Mouse (Mus musculus) testis, adult 2 months (tissue): ENCODE data around the gene Cox19. TPM values are rescaled to one million over a fixed set of nuclear protein-coding genes. Genes with fewer than 3 reads are reported as not detected.

Experiments used
- H3K27ac ChIP-seq: fragments of 200-500 bp; 2 replicates; pipeline ENCODE4 v1.5.1; 2012; ENCODE audit warnings: low read depth, low read length; ENCODE audit not compliant: control insufficient read depth, insufficient read depth
- H3K27me3 ChIP-seq: fragments of 200-500 bp; 2 replicates; pipeline ENCODE4 v1.6.1; 2012; ENCODE audit warnings: mild to moderate bottlenecking, low read length, moderate library complexity; ENCODE audit not compliant: control insufficient read depth, insufficient read depth
- H3K36me3 ChIP-seq: fragments of 200-500 bp; 2 replicates; pipeline ENCODE4 v1.6.1; 2012; ENCODE audit warnings: mild to moderate bottlenecking, low read length; ENCODE audit not compliant: control insufficient read depth, insufficient read depth
- H3K4me1 ChIP-seq: fragments of 200-500 bp; 2 replicates; pipeline ENCODE4 v1.6.1; 2012; ENCODE audit warnings: low read length; ENCODE audit not compliant: control insufficient read depth, insufficient read depth
- H3K4me3 ChIP-seq: fragments of 200-500 bp; 2 replicates; pipeline ENCODE4 v1.5.1; 2012; ENCODE audit warnings: low read depth, mild to moderate bottlenecking, low read length, moderate library complexity, mixed read lengths; ENCODE audit not compliant: control insufficient read depth
- CTCF ChIP-seq: fragments of 200-500 bp; IDR thresholded peaks from 2 replicates; pipeline ENCODE4 v1.5.1; 2012; ENCODE audit warnings: low read depth, mild to moderate bottlenecking, inconsistent platforms, low read length, moderate library complexity; ENCODE audit not compliant: control insufficient read depth, insufficient read depth, insufficient replicate concordance
- POLR2A ChIP-seq: fragments of 200-500 bp; IDR thresholded peaks from 2 replicates; pipeline ENCODE4 v1.6.1; 2012; ENCODE audit warnings: low read depth, mild to moderate bottlenecking, inconsistent platforms, low read length, moderate library complexity; ENCODE audit not compliant: control insufficient read depth
- polyA plus RNA-seq: library from polyadenylated mRNA; depleted of rRNA; stranded (reverse); fragments of >200 nt; gene quantifications from 2 replicates; pipeline ENCODE4 v1.2.3, GENCODE M21; 2012

Cox19 gene
- polyA plus RNA-seq, 1 experiment, result 42.2 TPM

DNA sequence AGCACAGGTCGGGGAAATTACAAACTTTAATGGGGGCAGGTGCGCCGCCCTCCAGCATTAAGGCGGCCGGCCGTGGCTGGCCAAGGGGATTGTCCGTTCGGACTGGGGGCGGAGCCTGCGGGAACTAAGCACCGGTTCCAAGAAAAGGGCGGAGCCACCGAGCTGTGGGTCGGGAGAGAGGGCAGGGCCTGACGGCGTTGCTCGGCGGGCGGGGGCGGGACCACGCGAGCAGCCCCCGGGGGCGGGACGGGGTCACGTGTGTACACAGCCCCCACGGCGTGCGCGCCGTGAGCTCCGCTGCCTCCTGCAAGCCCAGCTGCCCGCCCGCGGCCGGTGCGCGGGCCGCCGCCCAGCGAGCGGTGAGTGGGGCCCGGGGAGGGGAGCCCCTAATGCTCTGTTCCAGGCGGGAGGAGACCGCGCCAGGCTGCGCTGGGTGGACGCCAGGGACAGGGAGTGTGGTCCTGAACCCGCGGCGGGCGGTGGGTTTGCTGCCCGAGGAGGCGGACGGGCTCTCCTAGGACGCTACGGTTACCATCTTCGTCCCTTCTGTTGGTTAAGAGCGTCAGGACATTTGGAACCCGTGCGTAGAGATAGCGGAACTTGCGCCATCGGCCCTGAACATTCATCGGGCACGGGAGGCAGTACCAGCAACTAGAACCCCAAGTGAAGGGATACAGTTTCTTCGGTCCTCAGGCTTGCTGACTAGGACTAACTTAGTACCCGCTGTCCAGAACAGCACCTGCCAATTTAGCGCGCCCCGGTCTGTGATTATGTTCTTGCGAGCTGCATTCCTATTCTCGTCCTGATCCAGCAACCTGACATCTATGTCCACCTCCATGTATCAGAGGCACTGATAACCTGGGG, 29.4 kb upstream of the Cox19 start:
- no peaks in the 10 kb centered on the region for H3K27me3 ChIP-seq
- peak; percentile 19; the same call in 1 of the 2 replicates for TF ChIP-seq POLR2A
- TF ChIP-seq CTCF, result no peak
- H3K4me1 ChIP-seq, result peaks cover 29% of the 10 kb centered on the region
- H3K4me3 ChIP-seq, result peak overlapping the region; percentile 89
- no peaks in the 10 kb centered on the region for H3K36me3 ChIP-seq
- peak overlapping the region; percentile 77 for H3K27ac ChIP-seq

DNA sequence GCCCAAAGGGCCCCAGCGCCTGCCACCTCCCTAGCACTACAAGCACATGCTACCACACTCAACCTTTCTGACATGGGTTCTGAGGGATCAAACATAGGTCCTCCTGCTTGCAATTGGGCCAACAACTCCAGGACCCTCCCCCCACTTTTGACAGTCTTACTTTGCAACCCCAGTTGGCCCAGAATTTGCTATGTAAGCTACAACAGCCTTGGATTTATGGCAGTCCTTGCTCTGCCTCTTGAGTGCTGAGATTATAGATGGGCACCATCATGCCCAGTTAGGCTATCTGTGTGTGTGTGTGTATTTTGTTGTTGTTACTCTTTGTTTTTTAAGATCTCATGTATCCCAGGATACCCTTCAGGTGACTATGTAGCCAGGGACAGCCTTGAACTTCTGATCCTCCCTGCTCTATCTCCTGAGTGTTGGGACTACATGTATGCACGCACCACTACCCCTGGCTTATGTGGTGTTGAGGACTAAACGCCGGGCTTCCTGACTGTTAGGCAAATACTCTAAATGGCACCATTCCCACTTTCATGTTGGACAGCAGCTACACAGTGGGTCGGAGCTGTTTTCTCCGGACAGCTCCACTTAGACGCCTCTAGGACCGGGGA, 28.7 kb upstream of the Cox19 start:
- Histone ChIP-seq H3K4me3 (peak overlapping the region; percentile 89), H3K27ac (peak overlapping the region; percentile 75), H3K36me3 (no peaks in the 10 kb centered on the region), H3K27me3 (no peaks in the 10 kb centered on the region), H3K4me1 (peaks cover 29% of the 10 kb centered on the region)
- no peak for TF ChIP-seq CTCF
- no peak for TF ChIP-seq POLR2A

DNA sequence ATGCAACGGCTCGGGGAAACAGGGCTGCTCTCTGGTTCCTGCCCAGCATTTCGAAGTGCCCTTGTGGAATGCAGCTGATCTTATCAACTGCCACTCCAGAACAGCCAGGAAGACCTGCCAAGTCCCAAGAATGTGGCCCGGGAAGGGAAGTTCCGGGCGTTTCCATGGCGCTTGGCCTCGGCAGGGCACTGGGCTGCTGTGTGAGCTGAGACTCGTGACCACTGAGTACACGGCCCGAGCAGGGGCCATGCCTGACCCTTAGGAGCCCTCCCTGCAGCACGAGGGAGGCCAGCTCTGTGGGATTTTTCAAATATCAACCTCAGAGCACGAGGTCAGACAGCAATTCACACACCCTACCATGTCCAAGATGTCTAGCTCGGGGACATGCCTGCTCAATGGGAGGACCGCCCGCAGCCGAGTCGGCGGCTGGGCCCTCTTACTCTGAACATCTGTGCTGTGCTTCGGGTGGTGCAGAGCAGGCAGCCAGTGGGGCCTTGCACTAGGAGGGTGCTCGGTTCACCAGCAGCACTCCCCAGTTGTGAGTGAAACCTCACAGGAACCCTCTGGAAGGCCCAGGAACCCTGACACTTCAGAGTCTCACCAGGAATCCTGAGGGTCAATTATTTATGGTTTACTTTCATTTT, 27.9 kb upstream of the Cox19 start:
- Histone ChIP-seq H3K4me1 (peaks cover 29% of the 10 kb centered on the region), H3K27me3 (no peaks in the 10 kb centered on the region), H3K36me3 (no peaks in the 10 kb centered on the region), H3K4me3 (no peak overlapping the region), H3K27ac (peak overlapping the region; percentile 68)
- TF ChIP-seq POLR2A, result no peak
- TF ChIP-seq CTCF, result no peak

DNA sequence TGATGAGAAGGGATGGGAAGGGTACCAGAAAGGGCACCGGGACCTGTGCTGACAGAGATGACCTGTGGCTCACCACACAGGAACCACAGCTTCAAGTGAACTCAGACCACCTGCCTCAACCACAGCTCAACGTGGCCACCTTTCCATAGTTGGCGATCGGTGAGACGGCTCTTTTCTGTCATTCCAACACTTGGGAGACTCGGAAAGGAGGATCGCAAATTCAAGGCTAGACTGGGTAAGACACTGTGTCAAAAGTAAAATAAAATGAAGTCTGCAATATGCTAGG, 27.0 kb upstream of the Cox19 start:
- H3K27ac ChIP-seq, result no peak overlapping the region; the same call in 1 of the 2 replicates
- no peak overlapping the region for H3K4me3 ChIP-seq
- no peak for TF ChIP-seq POLR2A
- TF ChIP-seq CTCF, result no peak
- peaks cover 29% of the 10 kb centered on the region for H3K4me1 ChIP-seq
- H3K27me3 ChIP-seq, result no peaks in the 10 kb centered on the region
- H3K36me3 ChIP-seq, result no peaks in the 10 kb centered on the region

DNA sequence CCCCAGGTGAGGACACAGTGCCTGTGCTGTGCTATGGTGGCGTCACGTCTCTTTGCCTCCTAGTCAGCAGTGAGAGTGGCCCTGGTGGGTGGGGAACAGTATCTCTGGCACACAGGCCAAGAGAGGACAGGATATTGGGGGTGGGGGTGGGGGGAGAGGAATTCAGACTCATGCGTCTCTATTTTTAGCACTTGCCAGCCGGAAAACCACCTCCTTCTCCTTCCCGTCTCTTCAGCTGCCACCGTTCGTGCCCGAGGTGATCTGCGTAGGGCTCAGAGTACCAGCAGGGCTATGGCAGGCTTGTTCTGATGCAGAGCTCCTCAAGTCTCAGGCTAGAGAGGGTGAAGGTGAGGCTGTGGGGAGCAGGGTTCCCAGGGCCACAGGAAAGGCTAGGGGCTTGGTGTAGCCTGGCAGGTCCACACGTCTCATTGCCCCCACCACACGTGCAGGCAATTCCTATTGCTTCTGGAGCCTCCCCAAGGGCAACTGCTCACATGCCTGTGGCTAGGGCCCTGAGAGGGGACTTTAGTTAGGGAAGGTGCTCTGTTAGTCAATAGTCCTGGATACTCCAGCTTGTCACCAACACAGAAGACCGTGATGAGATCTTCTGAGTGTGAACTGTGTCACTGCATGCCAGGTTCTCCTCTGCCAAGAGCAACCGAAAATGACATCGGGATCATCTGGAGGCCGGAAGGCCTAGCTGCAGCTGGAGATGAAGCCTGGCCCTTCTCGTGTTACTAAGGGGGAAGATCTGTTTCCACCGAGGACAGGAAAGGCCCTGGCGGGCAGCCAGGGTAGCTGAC, 26.5 kb upstream of the Cox19 start, which contains the start of gene Gpr146:
Gene Gpr146, plus strand, starts transcription at position 230 of the 803 bp plus-strand sequence.
- H3K36me3 ChIP-seq, result no peaks in the 10 kb centered on the region
- no peak for TF ChIP-seq POLR2A
- no peak for TF ChIP-seq CTCF
- H3K27me3 ChIP-seq, result no peaks in the 10 kb centered on the region
- no peak within 1 kb of the TSS for H3K4me3 ChIP-seq
- H3K27ac ChIP-seq, result peak within 1 kb of the TSS; percentile 61
- peaks cover 31% of the 10 kb centered on the region for H3K4me1 ChIP-seq

DNA sequence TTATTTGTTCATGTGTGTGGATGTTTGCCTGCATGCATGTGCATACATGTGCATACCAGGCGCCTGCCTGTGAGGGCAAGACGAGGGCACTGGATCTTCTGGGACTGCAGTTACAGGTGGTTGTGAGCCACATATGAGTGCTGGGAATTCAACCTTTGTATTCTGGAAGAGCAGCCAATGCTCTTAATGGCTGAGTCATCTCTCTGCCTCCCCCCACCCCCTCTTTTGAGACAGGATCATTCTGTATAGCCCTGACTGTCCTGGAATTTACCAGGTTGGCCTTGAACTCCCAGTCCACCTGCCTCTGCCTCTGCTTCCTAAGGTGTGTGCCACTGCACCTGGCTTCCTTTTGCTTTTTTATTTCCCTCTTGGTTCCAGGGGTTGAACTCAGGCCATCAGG, 23.6 kb upstream of the Cox19 start:
- H3K27ac ChIP-seq, result no peak overlapping the region
- H3K27me3 ChIP-seq, result no peaks in the 10 kb centered on the region
- H3K4me3 ChIP-seq, result no peak overlapping the region
- TF ChIP-seq CTCF (no peak), POLR2A (no peak)
- peaks cover 21% of the 10 kb centered on the region for H3K4me1 ChIP-seq
- H3K36me3 ChIP-seq, result no peaks in the 10 kb centered on the region

DNA sequence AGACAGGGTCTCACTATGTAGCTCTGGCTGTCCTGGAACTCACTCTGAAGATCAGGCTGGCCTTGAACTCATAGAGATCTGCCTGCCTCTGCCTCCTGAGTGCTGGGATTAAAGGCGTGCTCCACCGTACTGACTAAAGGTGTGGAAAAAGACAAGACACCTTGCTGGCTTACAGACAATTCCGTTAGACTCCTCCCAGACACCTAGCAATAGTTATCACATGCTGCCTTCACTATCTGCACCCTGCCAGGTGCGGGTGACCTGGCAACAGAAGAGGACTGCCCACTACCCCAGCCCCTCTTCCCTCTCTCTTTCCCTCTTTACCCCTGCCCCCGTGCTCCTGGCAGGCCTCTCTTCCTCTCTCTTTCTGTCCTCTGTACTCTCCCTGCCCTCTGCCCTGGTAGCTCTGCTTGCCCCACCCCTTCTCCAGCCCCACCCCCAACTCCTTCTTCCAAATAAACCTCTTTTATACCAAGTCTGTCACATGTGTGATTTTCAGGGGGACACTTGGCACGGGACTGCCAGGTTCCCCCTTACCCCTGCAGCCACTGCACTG, 22.7 kb upstream of the Cox19 start:
- H3K27ac ChIP-seq, result no peak overlapping the region
- TF ChIP-seq CTCF (no peak), POLR2A (no peak)
- H3K4me1 ChIP-seq, result peaks cover 13% of the 10 kb centered on the region
- H3K27me3 ChIP-seq, result no peaks in the 10 kb centered on the region
- H3K4me3 ChIP-seq, result no peak overlapping the region
- no peaks in the 10 kb centered on the region for H3K36me3 ChIP-seq
